Mouse (Mus musculus) midbrain, embryonic 16.5 days (tissue): Measurements from ENCODE around the gene Ighmbp2. TPM values are rescaled to one million over a fixed set of nuclear protein-coding genes. Genes with fewer than 3 reads are reported as not detected.

Source experiments
- ATAC-seq: fragments of 200-750 bp; cut with Nextera tagmentation; 2 replicates; pipeline ENCODE4 v1.8.0; 2017; ENCODE audit warnings: moderate TSS enrichment
- H3K27ac ChIP-seq: fragments of 300-500 bp; sonication (generic); 2 replicates; pipeline ENCODE4 v1.5.1; 2014; ENCODE audit warnings: mild to moderate bottlenecking, low read length, mixed read lengths
- H3K27me3 ChIP-seq: fragments of 300-500 bp; sonication (generic); 2 replicates; pipeline ENCODE4 v1.6.1; 2014; ENCODE audit warnings: low read depth, low read length, mixed read lengths; ENCODE audit not compliant: control insufficient read depth, insufficient read depth
- H3K36me3 ChIP-seq: fragments of 300-500 bp; sonication (generic); 2 replicates; pipeline ENCODE4 v1.6.1; 2014; ENCODE audit warnings: mild to moderate bottlenecking, low read length, moderate library complexity, mixed read lengths; ENCODE audit not compliant: control insufficient read depth, insufficient read depth
- H3K4me1 ChIP-seq: fragments of 300-500 bp; sonication (generic); 2 replicates; pipeline ENCODE4 v1.6.1; 2014; ENCODE audit warnings: mild to moderate bottlenecking, low read length, mixed read lengths; ENCODE audit not compliant: control insufficient read depth, insufficient read depth
- H3K4me2 ChIP-seq: fragments of 300-500 bp; sonication (generic); 2 replicates; pipeline ENCODE4 v1.6.1; 2014; ENCODE audit warnings: mild to moderate bottlenecking, low read length, mixed read lengths
- H3K4me3 ChIP-seq: fragments of 300-500 bp; sonication (generic); 2 replicates; pipeline ENCODE4 v1.5.1; 2014; ENCODE audit warnings: low read depth, mild to moderate bottlenecking, low read length, moderate library complexity, mixed read lengths
- H3K9ac ChIP-seq: fragments of 300-500 bp; sonication (generic); 2 replicates; pipeline ENCODE4 v1.6.1; 2014; ENCODE audit warnings: low read depth, low read length, mixed read lengths
- H3K9me3 ChIP-seq: fragments of 300-500 bp; sonication (generic); replicated peaks from 2 replicates; pipeline ENCODE4 v1.6.1; 2014; ENCODE audit warnings: mild to moderate bottlenecking, low read length, mixed read lengths; ENCODE audit not compliant: control insufficient read depth, poor library complexity, severe bottlenecking
- WGBS: fragments of 180-500 bp; shearing (Covaris S2); extraction: QIAGEN DNeasy Blood & Tissue Kit; methylation state at CpG from one replicate; pipeline ENCODE4 v1.1.7; 2014; 5-methylcytosine and 5-hydroxymethylcytosine counted together
- polyA plus RNA-seq: library from polyadenylated mRNA; unstranded; fragments of >200 nt; fragmentation: Nextera tagmentation; extraction: Ambion mirVana; gene quantifications from 2 replicates; pipeline ENCODE4 v1.2.1, GENCODE M21; 2015

Gene Ighmbp2
- polyA plus RNA-seq, 1 experiment from 2014 or later = 11.2 TPM

GRCm38 (mm10) chr19:3295245-3295644, 12.4 kb upstream of the Ighmbp2 start:
- Histone ChIP-seq H3K4me1 (no peaks in the 10 kb centered on the region), H3K4me3 (no peak overlapping the region), H3K9ac (no peak overlapping the region), H3K9me3 (no peaks in the 10 kb centered on the region), H3K27me3 (no peaks in the 10 kb centered on the region), H3K36me3 (peaks cover 13% of the 10 kb centered on the region; the same call in 1 of the 2 replicates), H3K27ac (no peak overlapping the region), H3K4me2 (no peak overlapping the region)
- 92% methylated on average over 6 of the region's 6 CpGs for WGBS
- ATAC-seq = no peak

- WGBS = 98% methylated on average over 1 of the region's 1 CpGs
- ATAC-seq = no peak
- H3K4me3 ChIP-seq = no peak overlapping the region
- H3K4me1 ChIP-seq = no peaks in the 10 kb centered on the region
- H3K9ac ChIP-seq = no peak overlapping the region
- H3K9me3 ChIP-seq = no peaks in the 10 kb centered on the region
- H3K36me3 ChIP-seq = peaks cover 28% of the 10 kb centered on the region; the same call in 1 of the 2 replicates
- no peaks in the 10 kb centered on the region for H3K27me3 ChIP-seq
- H3K4me2 ChIP-seq = no peak overlapping the region
- H3K27ac ChIP-seq = no peak overlapping the region
These were observed 10.2 kb upstream of the Ighmbp2 start for GRCm38 (mm10) chr19:3292993-3293392.

- H3K9me3 ChIP-seq = no peaks in the 10 kb centered on the region
- H3K27ac ChIP-seq = no peak overlapping the region
- no peak overlapping the region for H3K4me3 ChIP-seq
- ATAC-seq = peak; percentile 56; the same call in 1 of the 2 replicates
- no peak overlapping the region for H3K4me2 ChIP-seq
- no peaks in the 10 kb centered on the region for H3K27me3 ChIP-seq
- WGBS = 81% methylated on average over 2 of the region's 2 CpGs
- no peak overlapping the region for H3K9ac ChIP-seq
- no peaks in the 10 kb centered on the region for H3K4me1 ChIP-seq
- peaks cover 33% of the 10 kb centered on the region; the same call in 1 of the 2 replicates for H3K36me3 ChIP-seq
These were observed 9.2 kb upstream of the Ighmbp2 start for GRCm38 (mm10) chr19:3292028-3292427.

GRCm38 (mm10) chr19:3289006-3289405, 6.2 kb upstream of the Ighmbp2 start:
- no peak for ATAC-seq
- H3K27ac ChIP-seq = no peak overlapping the region
- H3K4me3 ChIP-seq = no peak overlapping the region
- 94% methylated on average over 1 of the region's 1 CpGs for WGBS
- no peaks in the 10 kb centered on the region for H3K9me3 ChIP-seq
- H3K27me3 ChIP-seq = no peaks in the 10 kb centered on the region
- H3K4me1 ChIP-seq = peaks cover 2% of the 10 kb centered on the region
- H3K36me3 ChIP-seq = peaks cover 42% of the 10 kb centered on the region
- H3K4me2 ChIP-seq = no peak overlapping the region
- no peak overlapping the region for H3K9ac ChIP-seq

GRCm38 (mm10) chr19:3281886-3282285, 931 bp downstream of the Ighmbp2 start:
- ATAC-seq = no peak
- Histone ChIP-seq H3K36me3 (peaks cover 24% of the 10 kb centered on the region), H3K4me3 (peak overlapping the region; percentile 74), H3K9ac (peak overlapping the region; percentile 85), H3K4me2 (peak overlapping the region; percentile 82), H3K27me3 (no peaks in the 10 kb centered on the region), H3K27ac (no peak overlapping the region), H3K9me3 (no peaks in the 10 kb centered on the region), H3K4me1 (peaks cover 27% of the 10 kb centered on the region)
- WGBS = 75% methylated on average over 4 of the region's 4 CpGs

- ATAC-seq = no peak
- H3K9me3 ChIP-seq = no peaks in the 10 kb centered on the region
These were observed 7.0 kb downstream of the Ighmbp2 start for GRCm38 (mm10) chr19:3275744-3276365.

GRCm38 (mm10) chr19:3273331-3273730, 9.5 kb downstream of the Ighmbp2 start:
- Histone ChIP-seq H3K27me3 (no peaks in the 10 kb centered on the region), H3K9ac (no peak overlapping the region), H3K4me2 (no peak overlapping the region), H3K27ac (no peak overlapping the region), H3K4me3 (no peak overlapping the region), H3K36me3 (peaks cover 32% of the 10 kb centered on the region), H3K9me3 (no peaks in the 10 kb centered on the region), H3K4me1 (no peaks in the 10 kb centered on the region)
- 94% methylated on average over 9 of the region's 9 CpGs for WGBS
- ATAC-seq = no peak

More at GRCm38 (mm10) chr19:3275744-3276365, 7.0 kb downstream of the Ighmbp2 start:
- Histone ChIP-seq H3K36me3 (peaks cover 34% of the 10 kb centered on the region), H3K27ac (no peak overlapping the region), H3K27me3 (no peaks in the 10 kb centered on the region), H3K4me3 (no peak overlapping the region), H3K4me1 (peaks cover 3% of the 10 kb centered on the region), H3K9ac (no peak overlapping the region), H3K4me2 (no peak overlapping the region)
- WGBS = 94% methylated on average over 3 of the region's 3 CpGs

GRCm38 (mm10) chr19:3271366-3271765, 11.5 kb downstream of the Ighmbp2 start:
- Histone ChIP-seq H3K4me1 (no peaks in the 10 kb centered on the region), H3K4me3 (no peak overlapping the region), H3K27me3 (no peaks in the 10 kb centered on the region), H3K9ac (no peak overlapping the region), H3K27ac (no peak overlapping the region), H3K36me3 (peaks cover 34% of the 10 kb centered on the region), H3K4me2 (no peak overlapping the region), H3K9me3 (no peaks in the 10 kb centered on the region)
- no peak for ATAC-seq
- WGBS = 95% methylated on average over 6 of the region's 6 CpGs

GRCm38 (mm10) chr19:3269803-3270202, 13.0 kb downstream of the Ighmbp2 start:
- Histone ChIP-seq H3K4me2 (no peak overlapping the region), H3K27ac (no peak overlapping the region), H3K4me1 (no peaks in the 10 kb centered on the region), H3K36me3 (peaks cover 48% of the 10 kb centered on the region), H3K4me3 (no peak overlapping the region), H3K9me3 (no peaks in the 10 kb centered on the region), H3K27me3 (no peaks in the 10 kb centered on the region), H3K9ac (no peak overlapping the region)
- ATAC-seq = no peak
- 97% methylated on average over 6 of the region's 6 CpGs for WGBS
